Mouse (Mus musculus) heart, embryonic 14.5 days (tissue): ENCODE measurements around the gene Vmn2r63. TPM values are rescaled to one million over a fixed set of nuclear protein-coding genes. Genes with fewer than 3 reads are reported as not detected.
"Not testable (repeated sequence)": the region's sequence is repeated elsewhere in the genome, so short reads cannot be mapped to it uniquely, and the experiment has no call there.

Source experiments
- ATAC-seq: fragments of 200-750 bp; cut with Nextera tagmentation; 2 replicates; pipeline ENCODE4 v1.8.0; 2017; ENCODE audit warnings: low read depth, moderate TSS enrichment; ENCODE audit not compliant: insufficient number of reproducible peaks, insufficient read depth, low FRiP score
- H3K27ac ChIP-seq, 2 experiments: fragments of 200-500 bp in 1 of 2; fragments of 300-500 bp in 1 of 2; sonication (generic) in 1 of 2; replicated peaks in 1 of 2; 2 replicates each; pipeline ENCODE4 v1.5.1; 2012 to 2014; ENCODE audit warnings: low read depth in 2 of 2, low read length in 2 of 2, control low read depth in 1 of 2, mild to moderate bottlenecking in 1 of 2, mixed read lengths in 1 of 2; ENCODE audit not compliant: control insufficient read depth in 1 of 2, insufficient read depth in 1 of 2
- H3K27me3 ChIP-seq: fragments of 300-500 bp; sonication (generic); 2 replicates; pipeline ENCODE4 v1.6.1; 2014; ENCODE audit warnings: mild to moderate bottlenecking, low read length, control low read depth; ENCODE audit not compliant: control insufficient read depth, insufficient read depth
- H3K36me3 ChIP-seq: fragments of 300-500 bp; sonication (generic); 2 replicates; pipeline ENCODE4 v1.6.1; 2014; ENCODE audit warnings: mild to moderate bottlenecking, control low read depth, low read length, mixed read lengths; ENCODE audit not compliant: control insufficient read depth, insufficient read depth
- H3K4me1 ChIP-seq, 2 experiments: fragments of 200-500 bp in 1 of 2; fragments of 300-500 bp in 1 of 2; sonication (generic) in 1 of 2; 2 replicates each; pipeline ENCODE4 v1.6.1; 2012 to 2014; ENCODE audit warnings: low read length in 2 of 2, control low read depth in 1 of 2, mixed read lengths in 1 of 2; ENCODE audit not compliant: control insufficient read depth in 2 of 2, insufficient read depth in 2 of 2
- H3K4me2 ChIP-seq: fragments of 300-500 bp; sonication (generic); 2 replicates; pipeline ENCODE4 v1.6.1; 2014; ENCODE audit warnings: mild to moderate bottlenecking, low read length
- H3K4me3 ChIP-seq, 2 experiments: fragments of 200-500 bp in 1 of 2; fragments of 300-500 bp in 1 of 2; sonication (generic) in 1 of 2; 2 replicates each; pipeline ENCODE4 v1.5.1; 2012 to 2014; ENCODE audit warnings: low read length in 2 of 2, mild to moderate bottlenecking in 2 of 2, control low read depth in 1 of 2, low read depth in 1 of 2, moderate library complexity in 1 of 2; ENCODE audit not compliant: control insufficient read depth in 1 of 2, insufficient read depth in 1 of 2
- H3K9ac ChIP-seq: fragments of 300-500 bp; sonication (generic); 2 replicates; pipeline ENCODE4 v1.6.1; 2014; ENCODE audit warnings: mild to moderate bottlenecking, low read length
- H3K9me3 ChIP-seq: fragments of 300-500 bp; sonication (generic); 2 replicates; pipeline ENCODE4 v1.6.1; 2016; ENCODE audit warnings: low read length, control low read depth; ENCODE audit not compliant: control insufficient read depth
- WGBS: fragments of 180-500 bp; shearing (Covaris S2); extraction: QIAGEN DNeasy Blood & Tissue Kit; methylation state at CpG from one replicate; pipeline ENCODE4 v1.1.7; 2014; 5-methylcytosine and 5-hydroxymethylcytosine counted together
- polyA plus RNA-seq: library from polyadenylated mRNA; unstranded; fragments of >200 nt; fragmentation: Nextera tagmentation; extraction: Ambion mirVana; gene quantifications from 2 replicates; pipeline ENCODE4 v1.2.1, GENCODE M21; 2014

The Vmn2r63 gene
- not detected in 2 replicates for polyA plus RNA-seq

- not testable (repeated sequence) for H3K4me2 ChIP-seq, H3K9me3 ChIP-seq, H3K9ac ChIP-seq, H3K27ac ChIP-seq, H3K27me3 ChIP-seq, H3K4me1 ChIP-seq, ATAC-seq, H3K4me3 ChIP-seq, H3K36me3 ChIP-seq
Observed at GRCm38 (mm10) chr7:42933722-42934121, at the start of gene Vmn2r63. Vmn2r63 (minus strand) TSS chr7:42933822.

- H3K9me3 ChIP-seq = peaks cover 54% of the 10 kb centered on the region
Observed at GRCm38 (mm10) chr7:42980739-42981138, 47.1 kb upstream of the Vmn2r63 start.

DNA sequence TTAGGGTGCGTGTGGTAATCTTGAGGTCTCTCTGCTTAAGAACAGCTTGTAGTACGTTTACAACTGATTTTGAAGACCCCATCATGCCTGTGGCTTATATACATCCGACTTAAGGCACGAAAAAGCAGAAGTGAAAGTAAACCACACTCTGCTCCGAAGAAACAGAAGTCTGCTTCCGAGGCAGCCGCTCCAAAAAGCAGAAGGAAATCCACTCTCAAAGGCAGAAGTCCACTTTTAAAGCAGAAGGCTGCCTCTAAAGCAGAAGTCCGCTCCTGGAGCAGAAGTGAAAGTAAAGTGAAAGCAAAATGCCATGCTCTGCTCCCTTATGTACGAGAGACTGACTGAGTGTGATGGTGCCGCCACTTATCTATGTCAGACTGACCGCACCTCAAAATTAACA lies 46.5 kb upstream of the Vmn2r63 start:
- Histone ChIP-seq H3K27me3 (no peaks in the 10 kb centered on the region), H3K4me2 (no peak overlapping the region), H3K9me3 (peaks cover 52% of the 10 kb centered on the region), H3K27ac (no peak overlapping the region), H3K4me3 (no peak overlapping the region), H3K9ac (no peak overlapping the region), H3K4me1 (no peaks in the 10 kb centered on the region), H3K36me3 (no peaks in the 10 kb centered on the region)
- 75% methylated on average over 11 of the region's 11 CpGs for WGBS
- ATAC-seq = no peak

More at GRCm38 (mm10) chr7:42980739-42981138, 47.1 kb upstream of the Vmn2r63 start:
- H3K36me3 ChIP-seq = no peaks in the 10 kb centered on the region
- no peaks in the 10 kb centered on the region for H3K4me1 ChIP-seq
- H3K27me3 ChIP-seq = no peaks in the 10 kb centered on the region
- H3K9ac ChIP-seq = no peak overlapping the region
- 84% methylated on average over 10 of the region's 10 CpGs for WGBS
- no peak for ATAC-seq
- H3K4me3 ChIP-seq = no peak overlapping the region
- H3K4me2 ChIP-seq = no peak overlapping the region
- H3K27ac ChIP-seq = no peak overlapping the region

GRCm38 (mm10) chr7:42965246-42965645 lies 31.6 kb upstream of the Vmn2r63 start:
- Histone ChIP-seq H3K9me3 (peaks cover 32% of the 10 kb centered on the region), H3K36me3 (no peaks in the 10 kb centered on the region)
- 61% methylated on average over 9 of the region's 9 CpGs for WGBS

GRCm38 (mm10) chr7:42898067-42898466 lies 35.6 kb downstream of the Vmn2r63 start:
- H3K4me2 ChIP-seq, H3K9ac ChIP-seq, H3K9me3 ChIP-seq, H3K36me3 ChIP-seq, H3K27me3 ChIP-seq, H3K4me3 ChIP-seq, ATAC-seq, H3K4me1 ChIP-seq, H3K27ac ChIP-seq: not testable (repeated sequence)
- 64% methylated on average over 2 of the region's 2 CpGs for WGBS

More at GRCm38 (mm10) chr7:42965246-42965645, 31.6 kb upstream of the Vmn2r63 start:
- Histone ChIP-seq H3K4me1 (no peaks in the 10 kb centered on the region), H3K4me3 (no peak overlapping the region), H3K9ac (no peak overlapping the region), H3K27ac (no peak overlapping the region), H3K4me2 (no peak overlapping the region), H3K27me3 (no peaks in the 10 kb centered on the region)
- ATAC-seq = no peak

DNA sequence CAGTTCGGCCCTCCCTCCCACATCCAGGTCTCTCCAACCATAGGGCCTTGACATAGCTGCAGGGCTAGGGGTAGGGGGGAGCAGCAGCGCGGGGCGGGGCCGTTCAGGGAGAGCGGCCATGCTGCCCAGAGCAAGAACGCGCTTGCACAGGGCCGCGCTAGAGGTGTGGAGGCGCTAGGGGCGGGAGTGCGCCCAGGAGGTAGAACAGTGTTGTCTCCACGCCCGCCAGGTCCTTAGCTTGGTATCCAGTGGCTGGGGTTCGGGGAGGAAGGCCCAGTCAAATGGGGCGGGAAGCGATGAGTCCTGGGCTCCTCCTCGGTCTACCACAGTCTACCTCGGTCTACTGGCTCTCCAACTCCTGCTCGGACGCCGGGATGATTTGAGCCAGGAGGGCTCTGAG lies 55.5 kb downstream of the Vmn2r63 start:
- Histone ChIP-seq H3K36me3 (no peaks in the 10 kb centered on the region), H3K27ac (no peak overlapping the region), H3K9ac (no peak overlapping the region), H3K27me3 (no peaks in the 10 kb centered on the region), H3K4me1 (no peaks in the 10 kb centered on the region), H3K4me3 (no peak overlapping the region), H3K4me2 (no peak overlapping the region), H3K9me3 (0 out of 2 replicates have a peak, but pooled peaks cover 3% of the 10 kb centered on the region)
- WGBS = 33% methylated on average over 23 of the region's 23 CpGs
- ATAC-seq = no peak

DNA sequence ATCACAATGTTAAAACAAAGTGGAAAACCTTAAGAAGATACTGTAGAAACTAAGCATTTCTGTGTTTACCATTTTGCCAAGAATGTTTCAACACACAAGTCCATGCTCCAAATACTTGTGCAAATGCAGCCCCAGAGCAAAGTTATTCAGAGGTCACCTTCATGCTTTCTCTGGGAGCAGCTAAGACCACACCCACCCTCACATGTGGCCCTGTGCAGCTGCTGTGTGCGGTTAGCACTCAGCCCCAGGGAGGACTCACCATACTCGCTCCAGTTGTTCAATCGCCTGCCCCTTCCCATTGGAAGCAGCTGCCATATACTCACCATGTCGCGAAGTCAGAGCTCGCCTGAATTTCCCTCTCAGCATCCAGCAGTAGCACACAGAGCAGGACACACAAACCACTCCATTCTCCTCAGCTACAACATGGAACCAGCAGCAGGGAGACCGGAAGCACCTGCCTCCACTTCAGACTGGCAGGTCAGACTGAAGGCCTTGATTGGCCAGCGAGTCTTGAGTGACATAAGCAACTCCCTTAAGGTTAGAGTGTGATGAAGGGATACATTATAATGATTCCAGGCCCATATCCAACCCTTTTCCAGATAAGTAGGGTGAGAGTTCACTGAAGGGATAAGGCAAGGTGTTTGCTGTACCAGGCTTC lies 66.7 kb downstream of the Vmn2r63 start, which contains the start of gene Gm2381:
Gene Gm2381 (minus strand): TSS at position 434 of the 658 bp plus-strand sequence.
- not testable (repeated sequence) for H3K27me3 ChIP-seq, H3K4me3 ChIP-seq, H3K4me1 ChIP-seq, ATAC-seq, H3K9me3 ChIP-seq, H3K9ac ChIP-seq, H3K36me3 ChIP-seq, H3K27ac ChIP-seq, H3K4me2 ChIP-seq
- 66% methylated on average over 8 of the region's 8 CpGs for WGBS
